ENCODE assay signal across 22 mouse cellular contexts in the genomic region with DNA sequence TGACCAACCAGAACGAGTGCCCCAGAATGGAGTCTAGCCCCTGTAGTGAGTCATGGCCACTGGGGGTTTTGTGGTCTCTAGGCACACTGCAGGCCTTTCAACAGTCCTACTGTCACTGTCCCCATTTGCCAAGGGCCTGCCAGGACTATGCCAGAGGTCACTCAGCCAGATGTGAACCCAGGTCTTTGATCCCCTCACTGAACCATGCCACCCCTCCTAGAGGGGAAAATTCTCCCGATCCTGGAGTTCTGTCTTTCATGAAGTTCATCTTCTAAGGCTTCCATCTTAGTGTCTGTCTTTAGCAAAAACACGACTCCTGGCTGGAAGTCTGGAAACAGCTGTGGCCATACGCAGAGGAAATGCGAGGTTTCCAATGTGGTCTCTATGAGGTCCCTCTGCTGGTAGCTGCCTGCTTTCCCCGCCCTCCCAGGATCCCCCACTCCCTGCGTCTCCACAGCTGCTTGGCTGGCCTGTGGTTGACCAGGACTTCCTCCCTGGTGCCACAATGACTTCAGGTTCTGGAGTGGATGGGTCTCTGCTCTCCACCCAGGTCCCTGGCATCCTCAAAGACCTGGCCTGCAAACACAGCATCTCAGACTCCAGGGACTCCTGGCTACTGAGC. TPM values are rescaled to one million over a fixed set of nuclear protein-coding genes. Genes with fewer than 3 reads are reported as not detected.
DNase-seq lines count a peak whose midpoint lies in the region; ATAC-seq and TF ChIP-seq lines count a peak whose summit lies in the region.
"Had no signal": no experiment of that assay in that cellular context is flagged by ENCODE, and none has a peak within 500 bp of the region (broad histone marks: within the 10 kb centered on the region; RNA-seq: fewer than 3 reads in every experiment).

No protein-coding gene starts in this region.

- no peak overlapping the region for H3K4me3 ChIP-seq in heart, adult 2 months
- no peak overlapping the region for H3K4me3 ChIP-seq in kidney, embryonic 16.5 days (ENCODE audit: low read length)
- H3K4me3 ChIP-seq in lung, postnatal 0 days (ENCODE audit: low read depth, low read length) = no peak overlapping the region
- no peak overlapping the region for H3K4me3 ChIP-seq in lung, adult 2 months (replicated peaks; ENCODE audit: extremely low read depth, low read depth, low read length)
- H3K4me3 ChIP-seq in forebrain, embryonic 11.5 days (ENCODE audit: low read depth, low read length) = no peak overlapping the region
- H3K4me3 ChIP-seq: embryonic facial prominence, embryonic 15.5 days; heart, embryonic 13.5 days; megakaryocyte, embryonic 14.5 days; midbrain, embryonic 15.5 days; neural tube, embryonic 15.5 days had no signal

- no peak for TF ChIP-seq CTCF in heart, adult 2 months (IDR thresholded peaks at IDR 0.05)
- peak; percentile 23; the same call in 1 of the 2 replicates for TF ChIP-seq CTCF in lung, postnatal 0 days (IDR thresholded peaks at IDR 0.05)
- no peak for TF ChIP-seq CTCF in lung, adult 2 months (IDR thresholded peaks at IDR 0.05; ENCODE audit: insufficient read depth, low read length)

- intact Hi-C loops in heart, adult 2 months (cut with DNase I) = no loop called here

- no peaks in the 10 kb centered on the region for H3K9me3 ChIP-seq in kidney, embryonic 16.5 days (ENCODE audit: low read length)
- no peaks in the 10 kb centered on the region for H3K9me3 ChIP-seq in lung, postnatal 0 days (ENCODE audit: low read length)
- no peaks in the 10 kb centered on the region for H3K9me3 ChIP-seq in forebrain, embryonic 11.5 days (ENCODE audit: control insufficient read depth, low read length)
- H3K9me3 ChIP-seq: embryonic facial prominence, embryonic 15.5 days; heart, embryonic 13.5 days; midbrain, embryonic 15.5 days; neural tube, embryonic 15.5 days had no signal

- no peak overlapping the region for H3K9ac ChIP-seq in heart, adult 2 months (ENCODE audit: low read depth, low read length)
- H3K9ac ChIP-seq in kidney, embryonic 16.5 days (replicated peaks; ENCODE audit: low read length) = no peak overlapping the region
- no peak overlapping the region for H3K9ac ChIP-seq in lung, postnatal 0 days (replicated peaks; ENCODE audit: low read depth)
- no peak overlapping the region for H3K9ac ChIP-seq in forebrain, embryonic 11.5 days (ENCODE audit: low read length)
- H3K9ac ChIP-seq: embryonic facial prominence, embryonic 15.5 days; forebrain, postnatal 0 days; heart, embryonic 13.5 days; liver, postnatal 0 days; midbrain, embryonic 15.5 days; neural tube, embryonic 15.5 days had no signal

- H3K27ac ChIP-seq in heart, adult 2 months = no peak overlapping the region
- H3K27ac ChIP-seq in kidney, embryonic 16.5 days (ENCODE audit: low read length) = no peak overlapping the region
- no peak overlapping the region for H3K27ac ChIP-seq in lung, postnatal 0 days (ENCODE audit: low read length)
- no peak overlapping the region for H3K27ac ChIP-seq in forebrain, embryonic 11.5 days (ENCODE audit: low read depth, low read length)
- H3K27ac ChIP-seq: embryonic facial prominence, embryonic 15.5 days; heart, embryonic 13.5 days; midbrain, embryonic 15.5 days; neural tube, embryonic 15.5 days had no signal

- peak; percentile 21 to 37 for DNase-seq in heart, adult 18-20 months
- DNase-seq in heart, adult 2 months = no peak
- DNase-seq in kidney, postnatal 10 days = peak; percentile 78
- DNase-seq in lung, postnatal 0 days (ENCODE audit: low spot score) = peak; percentile 29
- DNase-seq in lung, adult 2 months = no peak
- DNase-seq in forebrain, embryonic 11.5 days (ENCODE audit: low spot score) = no peak
- DNase-seq: adrenal gland, postnatal 36 days; cerebellum, adult 11-12 months; cerebellum, postnatal 25 days; forebrain, postnatal 0 days; liver, postnatal 0 days; thymus, postnatal 36 days had no signal

- no peak for TF ChIP-seq POLR2A in heart, adult 2 months (IDR thresholded peaks at IDR 0.05; ENCODE audit: insufficient read depth, low read depth, low read length)
- TF ChIP-seq POLR2A in lung, adult 2 months (IDR thresholded peaks at IDR 0.05; ENCODE audit: borderline replicate concordance, extremely low read depth, low read depth, low read length) = no peak

- H3K36me3 ChIP-seq in heart, adult 2 months (ENCODE audit: control insufficient read depth, insufficient read depth, low read length) = no peaks in the 10 kb centered on the region
- no peaks in the 10 kb centered on the region for H3K36me3 ChIP-seq in kidney, embryonic 16.5 days (ENCODE audit: insufficient read depth, low read length)
- no peaks in the 10 kb centered on the region for H3K36me3 ChIP-seq in lung, postnatal 0 days (ENCODE audit: insufficient read depth, low read length)
- no peaks in the 10 kb centered on the region for H3K36me3 ChIP-seq in forebrain, embryonic 11.5 days (ENCODE audit: control insufficient read depth, insufficient read depth, low read length)
- H3K36me3 ChIP-seq: embryonic facial prominence, embryonic 15.5 days; heart, embryonic 13.5 days; midbrain, embryonic 15.5 days; neural tube, embryonic 15.5 days had no signal

- H3K79me2 ChIP-seq in heart, adult 2 months (replicated peaks; ENCODE audit: control insufficient read depth, insufficient read depth, low read length) = no peaks in the 10 kb centered on the region

- H3K4me1 ChIP-seq in heart, adult 2 months (ENCODE audit: control insufficient read depth, insufficient read depth, low read length) = no peaks in the 10 kb centered on the region; the same call in 1 of the 2 replicates
- peaks cover 9% of the 10 kb centered on the region; the same call in 1 of the 2 replicates for H3K4me1 ChIP-seq in kidney, embryonic 16.5 days (ENCODE audit: insufficient read depth, low read length)
- H3K4me1 ChIP-seq in lung, postnatal 0 days (ENCODE audit: insufficient read depth, low read depth, low read length) = no peaks in the 10 kb centered on the region
- no peaks in the 10 kb centered on the region for H3K4me1 ChIP-seq in lung, adult 2 months (ENCODE audit: control insufficient read depth, insufficient read depth, low read length)
- no peaks in the 10 kb centered on the region for H3K4me1 ChIP-seq in forebrain, embryonic 11.5 days (replicated peaks; ENCODE audit: control insufficient read depth, insufficient read depth, low read length)
- H3K4me1 ChIP-seq: midbrain, embryonic 15.5 days; neural tube, embryonic 15.5 days had no signal

- no peak for TF ChIP-seq EP300 in heart, adult 2 months (IDR thresholded peaks at IDR 0.05; ENCODE audit: insufficient read depth, low read depth, low read length)
- no peak for TF ChIP-seq EP300 in lung, postnatal 0 days (IDR thresholded peaks at IDR 0.05)

- no peaks in the 10 kb centered on the region for H3K27me3 ChIP-seq in heart, adult 2 months (ENCODE audit: control insufficient read depth, insufficient read depth, low read length)
- no peaks in the 10 kb centered on the region for H3K27me3 ChIP-seq in kidney, embryonic 16.5 days (ENCODE audit: insufficient read depth, low read length)
- H3K27me3 ChIP-seq in lung, postnatal 0 days (replicated peaks; ENCODE audit: insufficient read depth, low read length) = no peaks in the 10 kb centered on the region
- no peaks in the 10 kb centered on the region for H3K27me3 ChIP-seq in forebrain, embryonic 11.5 days (ENCODE audit: control insufficient read depth, insufficient read depth, low read length)
- H3K27me3 ChIP-seq: embryonic facial prominence, embryonic 15.5 days; midbrain, embryonic 15.5 days; neural tube, embryonic 15.5 days had no signal

- ATAC-seq in kidney, embryonic 16.5 days (ENCODE audit: low FRiP score, low TSS enrichment) = no peak
- no peak for ATAC-seq in lung, postnatal 0 days
- ATAC-seq in forebrain, embryonic 11.5 days (replicated peaks; ENCODE audit: low FRiP score) = no peak
- ATAC-seq: forebrain, postnatal 0 days; liver, postnatal 0 days; midbrain, embryonic 15.5 days had no signal

- 45% methylated on average over 7 of the region's 7 CpGs for WGBS in heart, adult 2 months
- 57% methylated on average over 7 of the region's 7 CpGs for WGBS in kidney, embryonic 16.5 days
- WGBS in lung, postnatal 0 days = 45% methylated on average over 7 of the region's 7 CpGs
- WGBS in lung, adult 2 months = 41% methylated on average over 7 of the region's 7 CpGs
- WGBS in forebrain, embryonic 11.5 days = 84% methylated on average over 7 of the region's 7 CpGs

- H3K4me2 ChIP-seq in kidney, embryonic 16.5 days (replicated peaks; ENCODE audit: low read depth, low read length) = no peak overlapping the region
- no peak overlapping the region for H3K4me2 ChIP-seq in lung, postnatal 0 days (replicated peaks; ENCODE audit: low read depth, low read length)
- no peak overlapping the region for H3K4me2 ChIP-seq in forebrain, embryonic 11.5 days (ENCODE audit: low read depth, low read length, severe bottlenecking)
- H3K4me2 ChIP-seq: embryonic facial prominence, embryonic 15.5 days; heart, embryonic 13.5 days; midbrain, embryonic 15.5 days; neural tube, embryonic 15.5 days had no signal

RNA-seq across cellular contexts. Expression of gene Pla2g2d, which starts 31.5 kb away (rescaled TPM):
- total RNA-seq in heart, adult 18-20 months (2021) = 1 to 10 TPM; 1.2 to 6.4 TPM
- total RNA-seq in heart, adult 2 months (2021) = under 1 TPM; 0.26 to 0.55 TPM
- 2.3 and 2.7 TPM in 2 replicates for polyA plus RNA-seq in heart, adult 2 months (2012; rRNA removed)
- 0.19 TPM in 1 of 2 replicates, not detected in the other for polyA plus RNA-seq in kidney, embryonic 16.5 days (2015; fragmentation: Nextera tagmentation; extraction: Ambion mirVana)
- not detected in 2 replicates for polyA plus RNA-seq in lung, postnatal 0 days (2015; fragmentation: Nextera tagmentation; extraction: Ambion mirVana)
- 2.5 and 2.6 TPM in 2 replicates for polyA plus RNA-seq in lung, adult 2 months (2012; rRNA removed)
- polyA plus RNA-seq in forebrain, embryonic 11.5 days (2014; fragmentation: Nextera tagmentation; extraction: Ambion mirVana) = not detected in 2 replicates
- total RNA-seq: liver, adult 2 months had no signal
- polyA plus RNA-seq: C2C12; heart, embryonic 13.5 days; kidney, embryonic 14.5 days; liver, adult 2 months had no signal

RNA-seq across cellular contexts. Expression of gene Pla2g2f, which starts 49.6 kb away (rescaled TPM):
- under 1 TPM; 0.28 to 0.37 TPM for total RNA-seq in heart, adult 18-20 months (2021)
- total RNA-seq in heart, adult 2 months (2021) = under 1 TPM; 0.18 to 0.26 TPM
- 0.12 and 0.14 TPM in 2 replicates for polyA plus RNA-seq in heart, adult 2 months (2012; rRNA removed)
- 0.07 TPM in 1 of 2 replicates, not detected in the other for polyA plus RNA-seq in kidney, embryonic 16.5 days (2015; fragmentation: Nextera tagmentation; extraction: Ambion mirVana)
- not detected in 2 replicates for polyA plus RNA-seq in lung, postnatal 0 days (2015; fragmentation: Nextera tagmentation; extraction: Ambion mirVana)
- 0.14 and 5.2 TPM in 2 replicates for polyA plus RNA-seq in lung, adult 2 months (2012; rRNA removed)
- polyA plus RNA-seq in forebrain, embryonic 11.5 days (2014; fragmentation: Nextera tagmentation; extraction: Ambion mirVana) = 0.09 TPM in 1 of 2 replicates, not detected in the other
- total RNA-seq: forebrain, postnatal 0 days; left cerebral cortex, postnatal 36 days; liver, adult 2 months had no signal
- polyA plus RNA-seq: C2C12; forebrain, postnatal 0 days; heart, embryonic 13.5 days; kidney, embryonic 14.5 days; liver, adult 2 months; liver, postnatal 0 days; neural tube, embryonic 15.5 days had no signal

RNA-seq across cellular contexts. Expression of gene Pla2g5, which starts 56.3 kb away (rescaled TPM):
- total RNA-seq in heart, adult 18-20 months (2021) = 10 to 100 TPM; 31.6 to 41.3 TPM
- 10 to 100 TPM; 24.8 to 33.0 TPM for total RNA-seq in heart, adult 2 months (2021)
- polyA plus RNA-seq in heart, adult 2 months (2012; rRNA removed) = 87.6 and 129 TPM in 2 replicates
- 0.36 and 0.91 TPM in 2 replicates for polyA plus RNA-seq in kidney, embryonic 16.5 days (2015; fragmentation: Nextera tagmentation; extraction: Ambion mirVana)
- 0.29 TPM in 1 of 2 replicates, not detected in the other for polyA plus RNA-seq in lung, postnatal 0 days (2015; fragmentation: Nextera tagmentation; extraction: Ambion mirVana)
- polyA plus RNA-seq in lung, adult 2 months (2012; rRNA removed) = 0.57 and 1.3 TPM in 2 replicates
- polyA plus RNA-seq in forebrain, embryonic 11.5 days (2014; fragmentation: Nextera tagmentation; extraction: Ambion mirVana) = 0.31 and 0.33 TPM in 2 replicates
- total RNA-seq: liver, adult 2 months had no signal
- polyA plus RNA-seq: liver, adult 2 months; liver, postnatal 0 days had no signal

Comparison
In these comparisons a context has a peak if more than half of its experiments do, and no peak if none do; other contexts are left out.
1. DNase-seq: peak in heart, adult 18-20 months (2 of 2), kidney, postnatal 10 days (single experiment) and lung, postnatal 0 days (single experiment); none in heart, adult 2 months (0 of 2), lung, adult 2 months (single experiment) and forebrain, embryonic 11.5 days (single experiment).
2. RNA of gene Pla2g5, which starts 56.3 kb away (polyA plus RNA-seq): 87.6 to 129 TPM in heart, adult 2 months; 0.57 to 1.3 TPM in lung, adult 2 months, 0.36 to 0.91 TPM in kidney, embryonic 16.5 days, 0.31 to 0.33 TPM in forebrain, embryonic 11.5 days and 0.29 TPM in lung, postnatal 0 days; every median in the first group is over 10 times any median in the second.